Mouse (Mus musculus) limb, embryonic 10.5 days (tissue): ENCODE results near the gene Lck. TPM values are rescaled to one million over a fixed set of nuclear protein-coding genes. Genes with fewer than 3 reads are reported as not detected.
"Not testable (repeated sequence)": the region's sequence is repeated elsewhere in the genome, so short reads cannot be mapped to it uniquely, and the experiment has no call there.

Experiments
- DNase-seq: peaks from one replicate; pipeline ENCODE4 v3.0.0-alpha.2; 2017; ENCODE audit warnings: low spot score
- H3K27ac ChIP-seq: fragments of 300-500 bp; sonication (generic); 2 replicates; pipeline ENCODE4 v1.5.1; 2016; ENCODE audit warnings: mild to moderate bottlenecking
- H3K27me3 ChIP-seq: fragments of 300-500 bp; sonication (generic); 2 replicates; pipeline ENCODE4 v1.6.1; 2016; ENCODE audit warnings: low read depth, mild to moderate bottlenecking; ENCODE audit not compliant: poor library complexity, severe bottlenecking
- H3K36me3 ChIP-seq: fragments of 300-500 bp; sonication (generic); 2 replicates; pipeline ENCODE4 v1.6.1; 2016; ENCODE audit warnings: mild to moderate bottlenecking, moderate library complexity
- H3K4me1 ChIP-seq: fragments of 300-500 bp; sonication (generic); 2 replicates; pipeline ENCODE4 v1.6.1; 2016
- H3K4me3 ChIP-seq: fragments of 300-500 bp; sonication (generic); 2 replicates; pipeline ENCODE4 v1.5.1; 2016; ENCODE audit warnings: mild to moderate bottlenecking, moderate library complexity
- H3K9me3 ChIP-seq: fragments of 300-500 bp; sonication (generic); replicated peaks from 2 replicates; pipeline ENCODE4 v1.6.1; 2016; ENCODE audit warnings: mild to moderate bottlenecking
- WGBS: fragments of 180-500 bp; shearing (Covaris S2); methylation state at CpG from one replicate; pipeline ENCODE4 v1.1.7; 2016; 5-methylcytosine and 5-hydroxymethylcytosine counted together
- polyA plus RNA-seq: library from polyadenylated mRNA; unstranded; fragments of >200 nt; fragmentation: Nextera tagmentation; extraction: Ambion mirVana; gene quantifications from 2 replicates; pipeline ENCODE4 v1.2.1, GENCODE M21; 2016

Lck gene
- polyA plus RNA-seq, 1 experiment from 2014 or later: 10.3 TPM

DNA sequence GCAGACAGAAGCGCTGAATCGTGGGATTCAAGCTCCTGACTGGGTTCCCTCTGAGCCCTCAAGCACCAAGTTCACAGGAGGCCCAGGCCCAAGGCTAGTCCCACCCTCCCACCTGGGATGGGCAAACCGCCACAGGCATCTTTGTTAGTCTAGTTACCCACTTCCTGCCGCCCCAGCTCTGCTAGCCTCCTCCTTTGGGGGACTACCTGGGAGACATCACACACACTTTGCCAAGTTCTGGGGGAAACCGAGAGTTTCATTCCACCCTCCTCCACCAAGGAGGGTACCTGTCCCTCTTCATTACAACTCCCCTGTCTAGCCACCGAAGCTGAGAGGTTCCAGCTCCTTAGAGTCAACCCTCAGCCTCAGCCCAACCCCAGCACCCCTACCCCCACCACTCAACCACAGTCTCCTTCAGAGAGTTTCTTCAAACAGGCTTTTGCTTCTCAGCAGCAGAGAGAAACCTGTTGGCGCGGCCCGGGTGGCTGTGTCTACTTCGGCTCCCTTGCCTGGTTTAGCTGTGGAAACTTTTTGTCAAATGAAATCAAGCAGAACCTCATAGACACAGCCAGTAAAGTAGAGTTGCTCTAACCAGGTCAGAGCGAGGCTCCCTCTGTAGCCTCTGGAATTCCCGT is 15.0 kb downstream of the Lck start:
- WGBS: 86% methylated on average over 12 of the region's 12 CpGs

DNA sequence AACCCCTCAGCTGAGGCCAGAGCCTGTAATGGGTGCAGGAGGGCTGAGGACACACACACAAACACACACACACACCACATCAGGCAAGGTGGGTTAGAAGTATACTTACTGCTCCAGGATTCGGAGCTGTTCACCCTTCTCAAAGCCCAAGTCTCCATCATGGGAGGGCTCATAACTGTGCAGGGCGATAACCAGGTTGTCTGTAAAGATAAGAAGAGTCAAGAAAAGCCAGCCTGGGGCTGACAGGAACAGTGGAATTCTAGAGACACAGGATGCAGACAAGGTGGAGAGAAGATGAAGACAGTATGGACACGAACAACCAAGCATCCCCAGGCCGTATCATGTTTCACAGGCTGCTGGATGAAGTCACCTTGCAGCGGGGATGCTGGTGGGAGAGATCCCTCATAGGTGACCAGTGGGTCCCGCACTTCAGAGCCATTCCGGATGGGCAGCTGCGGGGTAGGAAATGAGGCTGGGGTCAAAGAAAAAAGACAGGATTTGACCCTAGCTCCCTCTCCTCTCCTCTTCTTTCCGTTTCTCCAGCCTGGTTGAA is 16.1 kb downstream of the Lck start:
- WGBS: 50% methylated on average over 9 of the region's 9 CpGs
- Histone ChIP-seq H3K4me1 (peaks cover 30% of the 10 kb centered on the region), H3K27me3 (no peaks in the 10 kb centered on the region), H3K9me3 (no peaks in the 10 kb centered on the region), H3K4me3 (peak overlapping the region; percentile 65; the same call in 1 of the 2 replicates), H3K27ac (peak overlapping the region; percentile 88), H3K36me3 (no peaks in the 10 kb centered on the region)
- DNase-seq: no peak

More for the DNA sequence above, 15.0 kb downstream of the Lck start:
- Histone ChIP-seq H3K36me3 (no peaks in the 10 kb centered on the region), H3K27me3 (no peaks in the 10 kb centered on the region), H3K27ac (no peak overlapping the region), H3K4me1 (peaks cover 33% of the 10 kb centered on the region), H3K4me3 (no peak overlapping the region), H3K9me3 (no peaks in the 10 kb centered on the region)
- no peak for DNase-seq

GRCm38 (mm10) chr4:129556532-129557223 is 16.8 kb downstream of the Lck start:
- H3K4me3 ChIP-seq: peak overlapping the region; percentile 65
- WGBS: 9% methylated on average over 33 of the region's 33 CpGs
- no peaks in the 10 kb centered on the region for H3K9me3 ChIP-seq
- H3K27me3 ChIP-seq: no peaks in the 10 kb centered on the region
- no peaks in the 10 kb centered on the region for H3K36me3 ChIP-seq
- peak; percentile 97 for DNase-seq
- peak overlapping the region; percentile 88 for H3K27ac ChIP-seq
- H3K4me1 ChIP-seq: peaks cover 30% of the 10 kb centered on the region

GRCm38 (mm10) chr4:129555862-129556531 is 17.4 kb downstream of the Lck start:
- DNase-seq: no peak
- H3K4me3 ChIP-seq: peak overlapping the region; percentile 65
- no peaks in the 10 kb centered on the region for H3K9me3 ChIP-seq

GRCm38 (mm10) chr4:129555421-129555861 is 18.0 kb downstream of the Lck start:
- 1% methylated on average over 16 of the region's 16 CpGs for WGBS
- peak; percentile 82 for DNase-seq
- Histone ChIP-seq H3K36me3 (no peaks in the 10 kb centered on the region), H3K4me1 (peaks cover 37% of the 10 kb centered on the region), H3K9me3 (no peaks in the 10 kb centered on the region), H3K27ac (peak overlapping the region; percentile 88), H3K4me3 (peak overlapping the region; percentile 65), H3K27me3 (no peaks in the 10 kb centered on the region)

More at GRCm38 (mm10) chr4:129555862-129556531, 17.4 kb downstream of the Lck start:
- peak overlapping the region; percentile 88 for H3K27ac ChIP-seq
- WGBS: 1% methylated on average over 24 of the region's 24 CpGs
- no peaks in the 10 kb centered on the region for H3K27me3 ChIP-seq
- peaks cover 32% of the 10 kb centered on the region for H3K4me1 ChIP-seq
- H3K36me3 ChIP-seq: no peaks in the 10 kb centered on the region

GRCm38 (mm10) chr4:129554512-129554911 is 18.9 kb downstream of the Lck start:
- 90% methylated on average over 6 of the region's 6 CpGs for WGBS
- not testable (repeated sequence) for H3K36me3 ChIP-seq, H3K9me3 ChIP-seq, H3K4me3 ChIP-seq, H3K27ac ChIP-seq, H3K27me3 ChIP-seq, DNase-seq
- peaks cover 46% of the 10 kb centered on the region for H3K4me1 ChIP-seq

- 48% methylated on average over 1 of the region's 1 CpGs for WGBS
Measured at GRCm38 (mm10) chr4:129550295-129550694, 23.1 kb downstream of the Lck start.

DNA sequence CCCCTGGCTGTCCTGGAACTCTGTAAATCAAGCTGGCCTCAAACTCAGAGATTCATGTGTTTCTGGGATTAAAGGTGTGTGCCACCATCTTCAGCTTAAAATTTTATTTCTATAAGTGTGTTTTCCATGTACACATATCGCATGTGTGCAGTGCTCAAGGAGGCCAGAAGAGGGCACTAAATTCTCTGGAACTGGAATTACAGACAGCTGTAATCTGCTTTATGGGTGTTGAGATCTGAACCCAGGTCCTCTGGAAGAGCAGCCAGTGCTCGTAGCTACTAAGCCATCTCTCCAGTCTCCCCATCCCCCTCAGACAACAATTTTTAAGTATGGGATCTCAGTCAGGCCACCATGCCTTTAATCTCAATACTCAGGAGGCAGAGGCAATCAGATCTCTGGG is 24.1 kb downstream of the Lck start:
- Histone ChIP-seq H3K4me3 (no peak overlapping the region), H3K36me3 (peaks cover 8% of the 10 kb centered on the region), H3K27ac (no peak overlapping the region), H3K9me3 (no peaks in the 10 kb centered on the region), H3K4me1 (peaks cover 18% of the 10 kb centered on the region), H3K27me3 (no peaks in the 10 kb centered on the region)
- WGBS: 93% methylated on average over 2 of the region's 2 CpGs
- no peak for DNase-seq

More at GRCm38 (mm10) chr4:129550295-129550694, 23.1 kb downstream of the Lck start:
- Histone ChIP-seq H3K27me3 (no peaks in the 10 kb centered on the region), H3K27ac (no peak overlapping the region; the same call in 1 of the 2 replicates), H3K9me3 (no peaks in the 10 kb centered on the region), H3K4me1 (peaks cover 22% of the 10 kb centered on the region), H3K4me3 (no peak overlapping the region), H3K36me3 (peaks cover 8% of the 10 kb centered on the region)
- DNase-seq: no peak

DNA sequence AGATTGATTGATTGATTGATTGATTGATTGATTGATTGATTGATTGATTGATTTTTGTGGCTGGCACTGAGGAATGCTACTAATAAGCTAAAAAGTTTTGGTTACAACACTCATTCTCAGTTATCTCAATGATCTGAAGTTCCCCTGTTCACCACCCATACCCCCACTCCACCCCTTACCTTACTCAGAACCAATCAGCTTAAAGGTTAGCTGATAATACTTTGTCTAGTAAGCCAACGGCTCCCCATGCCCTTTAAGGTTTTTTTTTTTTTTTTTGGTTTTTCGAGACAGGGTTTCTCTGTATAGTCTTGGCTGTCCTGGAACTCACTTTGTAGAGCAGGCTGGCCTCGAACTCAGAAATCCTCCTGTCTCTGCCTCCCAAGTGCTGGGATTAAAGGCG is 25.8 kb downstream of the Lck start:
- not testable (repeated sequence) for H3K9me3 ChIP-seq, H3K36me3 ChIP-seq, DNase-seq, H3K4me3 ChIP-seq, H3K27me3 ChIP-seq, H3K27ac ChIP-seq
- peaks cover 22% of the 10 kb centered on the region for H3K4me1 ChIP-seq
- WGBS: 94% methylated on average over 4 of the region's 4 CpGs

GRCm38 (mm10) chr4:129544106-129544505 is 29.3 kb downstream of the Lck start:
- no peak for DNase-seq
- H3K36me3 ChIP-seq: peaks cover 28% of the 10 kb centered on the region
- no peaks in the 10 kb centered on the region for H3K27me3 ChIP-seq
- H3K9me3 ChIP-seq: no peaks in the 10 kb centered on the region
- 85% methylated on average over 4 of the region's 4 CpGs for WGBS
- H3K4me1 ChIP-seq: peaks cover 19% of the 10 kb centered on the region
- H3K4me3 ChIP-seq: no peak overlapping the region
- no peak overlapping the region for H3K27ac ChIP-seq

DNA sequence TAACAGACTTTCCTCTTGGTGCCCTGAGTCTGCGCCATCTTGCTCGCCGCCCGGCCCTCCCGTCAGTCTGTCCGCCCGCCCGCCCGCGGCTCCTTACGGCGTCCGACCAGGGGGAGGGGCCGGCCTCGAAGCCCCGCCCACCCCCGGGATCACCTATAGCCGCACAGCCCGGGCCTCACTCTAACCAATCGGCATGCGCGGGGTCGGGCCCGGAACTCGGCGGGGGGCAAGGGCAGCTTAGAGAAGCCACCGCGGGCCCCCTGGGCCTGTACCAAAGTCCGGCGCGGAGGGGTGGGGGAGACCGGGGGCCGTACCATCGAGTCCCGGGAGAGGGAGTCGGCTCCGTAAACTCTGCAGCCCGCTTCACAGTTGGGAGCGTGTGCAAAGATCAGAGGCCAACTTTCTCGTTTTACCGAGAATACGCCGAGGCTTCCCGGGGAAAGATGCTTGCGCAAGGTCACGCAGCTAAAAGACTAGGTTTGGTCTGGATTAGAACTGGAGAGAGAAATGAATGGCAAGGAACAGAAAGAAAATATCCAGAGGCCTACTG is 30.8 kb downstream of the Lck start, which contains the start of gene Hdac1:
TSS of gene Hdac1 (minus strand) at position 122 of the 550 bp plus-strand sequence.
- Histone ChIP-seq H3K4me3 (peak within 1 kb of the TSS; percentile 91), H3K9me3 (no peaks in the 10 kb centered on the region), H3K36me3 (peaks cover 35% of the 10 kb centered on the region), H3K27ac (peak within 1 kb of the TSS; percentile 95), H3K27me3 (no peaks in the 10 kb centered on the region), H3K4me1 (peaks cover 19% of the 10 kb centered on the region)
- DNase-seq: peak; percentile 100
- WGBS: 1% methylated on average over 46 of the region's 46 CpGs

GRCm38 (mm10) chr4:129541868-129542591 is 31.4 kb downstream of the Lck start:
- H3K4me3 ChIP-seq: peak overlapping the region; percentile 91
- no peaks in the 10 kb centered on the region for H3K9me3 ChIP-seq
- under 1% methylated on average over 30 of the region's 30 CpGs for WGBS
- peak; percentile 58 for DNase-seq
- peak overlapping the region; percentile 95 for H3K27ac ChIP-seq
- no peaks in the 10 kb centered on the region for H3K27me3 ChIP-seq
- peaks cover 19% of the 10 kb centered on the region for H3K4me1 ChIP-seq
- H3K36me3 ChIP-seq: peaks cover 41% of the 10 kb centered on the region
